ENCODE assay signal across 28 mouse cellular contexts in genomic region chr12:118630373-118630772, GRCm38 (mm10).
"Had no signal": no experiment of that assay in that cellular context is flagged by ENCODE, and none has a peak within 500 bp of the region (broad histone marks: within the 10 kb centered on the region; RNA-seq: fewer than 3 reads in every experiment).

No protein-coding gene starts in this region.

- H3K27ac ChIP-seq: embryonic facial prominence, embryonic 10.5 days; embryonic facial prominence, embryonic 12.5 days; embryonic facial prominence, embryonic 13.5 days; embryonic facial prominence, embryonic 15.5 days; forebrain, embryonic 10.5 days; forebrain, embryonic 12.5 days; forebrain, embryonic 13.5 days; forebrain, embryonic 15.5 days; gastrocnemius, adult 2 months; heart, adult 2 months had no signal

- H3K36me3 ChIP-seq: embryonic facial prominence, embryonic 10.5 days; embryonic facial prominence, embryonic 12.5 days; embryonic facial prominence, embryonic 13.5 days; embryonic facial prominence, embryonic 15.5 days; forebrain, embryonic 10.5 days; forebrain, embryonic 12.5 days; forebrain, embryonic 15.5 days had no signal

- H3K27me3 ChIP-seq: embryonic facial prominence, embryonic 12.5 days; embryonic facial prominence, embryonic 13.5 days; embryonic facial prominence, embryonic 15.5 days; forebrain, embryonic 13.5 days; forebrain, embryonic 15.5 days had no signal

- H3K4me3 ChIP-seq: embryonic facial prominence, embryonic 10.5 days; embryonic facial prominence, embryonic 12.5 days; embryonic facial prominence, embryonic 13.5 days; embryonic facial prominence, embryonic 15.5 days; erythroblast, embryonic 14.5 days; forebrain, embryonic 10.5 days; forebrain, embryonic 12.5 days; forebrain, embryonic 13.5 days; forebrain, embryonic 15.5 days; gastrocnemius, adult 2 months; heart, adult 2 months had no signal

- H3K4me2 ChIP-seq: embryonic facial prominence, embryonic 12.5 days; embryonic facial prominence, embryonic 13.5 days; embryonic facial prominence, embryonic 15.5 days; forebrain, embryonic 12.5 days; forebrain, embryonic 13.5 days; forebrain, embryonic 15.5 days had no signal

- DNase-seq: cerebellum, adult 8-10 months; cerebellum, adult 9-10 months; cerebellum, adult 9-11 months; cerebellum, postnatal 10 days; cerebellum, postnatal 14 days; cerebellum, postnatal 25 days; cerebellum, postnatal 36 days; embryo, embryonic 11 days; forebrain, postnatal 0 days; gastrocnemius, adult 2 months; gastrocnemius, postnatal 10 days; gastrocnemius, postnatal 14 days; gastrocnemius, postnatal 25 days; gastrocnemius, postnatal 36 days; heart, adult 11 months; heart, adult 18-20 months; heart, adult 2 months had no signal

- H3K9ac ChIP-seq: embryonic facial prominence, embryonic 12.5 days; embryonic facial prominence, embryonic 13.5 days; embryonic facial prominence, embryonic 15.5 days; forebrain, embryonic 12.5 days; forebrain, embryonic 13.5 days; forebrain, embryonic 15.5 days; forebrain, postnatal 0 days had no signal

- H3K9me3 ChIP-seq: embryonic facial prominence, embryonic 10.5 days; embryonic facial prominence, embryonic 12.5 days; embryonic facial prominence, embryonic 13.5 days; embryonic facial prominence, embryonic 15.5 days; forebrain, embryonic 10.5 days; forebrain, embryonic 12.5 days; forebrain, embryonic 15.5 days had no signal

- ATAC-seq: forebrain, embryonic 13.5 days; forebrain, embryonic 14.5 days; forebrain, embryonic 15.5 days; forebrain, embryonic 16.5 days; forebrain, postnatal 0 days had no signal

- H3K4me1 ChIP-seq: embryonic facial prominence, embryonic 10.5 days; embryonic facial prominence, embryonic 12.5 days; embryonic facial prominence, embryonic 13.5 days; embryonic facial prominence, embryonic 15.5 days; forebrain, embryonic 12.5 days; forebrain, embryonic 13.5 days; forebrain, embryonic 15.5 days had no signal
